Mouse (Mus musculus) layer of hippocampus, postnatal 14 days (tissue): Measurements from ENCODE around the gene Epha2. TPM values are rescaled to one million over a fixed set of nuclear protein-coding genes. Genes with fewer than 3 reads are reported as not detected.

ENCODE experiments used
- DNase-seq, 2 experiments: peaks; one replicate each; pipeline ENCODE4 v3.0.0; 2021 to 2022; ENCODE audit warnings: low spot score in 2 of 2, mixed read lengths in 1 of 2
- total RNA-seq, 2 experiments: library from RNA; stranded (reverse); gene quantifications; 2 replicates each; pipeline ENCODE4 v1.2.3; 2021

The Epha2 gene
- total RNA-seq, 2 experiments from 2014 or later: 1.8 to 2.0 TPM

DNA sequence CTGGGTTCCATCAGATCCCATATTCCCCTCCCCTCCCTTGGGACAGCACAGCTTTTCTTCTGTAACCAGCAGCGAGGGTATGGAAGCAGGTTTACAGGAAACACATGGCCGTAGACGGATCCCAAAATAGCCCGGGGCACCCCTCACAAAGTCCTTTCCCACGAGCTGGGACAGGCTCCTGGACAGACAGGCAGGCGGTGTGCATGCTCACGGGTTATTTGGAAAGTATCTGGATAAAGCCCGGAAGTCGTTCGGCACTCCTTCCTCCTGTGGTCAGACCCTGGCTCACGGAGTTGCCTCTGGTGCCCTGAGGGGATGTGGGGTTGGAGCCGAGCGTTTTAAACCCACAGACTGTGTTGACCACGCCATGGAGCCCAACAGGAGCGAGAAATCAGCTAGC is 24.6 kb downstream of the Epha2 start:
- DNase-seq: no peak

DNA sequence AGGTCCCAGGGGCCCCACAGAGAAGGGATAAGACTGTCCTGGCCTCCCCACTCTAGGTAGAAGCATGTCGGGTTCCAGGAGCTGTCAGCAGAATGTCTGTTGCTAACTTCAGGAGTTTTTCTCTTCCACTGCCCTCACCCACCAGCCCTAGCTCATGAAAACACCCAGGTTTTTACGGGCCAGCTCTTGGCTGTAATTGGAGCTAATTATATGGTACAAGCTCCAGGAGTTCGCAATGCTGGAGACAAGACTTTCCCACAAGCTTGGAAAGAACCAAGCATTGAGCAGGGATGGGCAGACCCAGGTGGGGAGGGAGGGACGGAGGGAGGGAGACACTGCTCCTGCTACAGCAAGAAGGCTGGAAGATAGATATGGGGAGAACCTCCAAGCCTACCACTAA is 26.0 kb downstream of the Epha2 start:
- no peak for DNase-seq

DNA sequence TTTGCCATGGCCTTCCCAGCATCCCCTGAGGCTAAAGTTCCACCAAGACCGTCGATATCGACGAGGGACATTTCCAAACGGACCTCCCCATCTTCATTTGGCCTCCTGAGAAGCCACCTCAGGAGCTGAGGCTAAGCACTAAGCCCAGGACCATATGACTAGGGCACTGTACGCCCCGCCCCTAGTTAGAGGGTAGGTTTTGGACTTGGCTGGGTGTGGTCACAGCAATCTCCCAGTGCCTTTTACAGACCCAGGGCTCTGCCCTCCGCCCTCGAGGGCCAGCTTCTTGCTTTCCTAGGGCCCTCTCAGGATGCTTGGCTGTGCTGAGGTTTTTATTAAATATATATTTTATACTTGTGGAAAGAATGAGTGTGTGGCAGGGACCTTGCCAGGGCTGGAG is 27.7 kb downstream of the Epha2 start:
- no peak for DNase-seq

DNA sequence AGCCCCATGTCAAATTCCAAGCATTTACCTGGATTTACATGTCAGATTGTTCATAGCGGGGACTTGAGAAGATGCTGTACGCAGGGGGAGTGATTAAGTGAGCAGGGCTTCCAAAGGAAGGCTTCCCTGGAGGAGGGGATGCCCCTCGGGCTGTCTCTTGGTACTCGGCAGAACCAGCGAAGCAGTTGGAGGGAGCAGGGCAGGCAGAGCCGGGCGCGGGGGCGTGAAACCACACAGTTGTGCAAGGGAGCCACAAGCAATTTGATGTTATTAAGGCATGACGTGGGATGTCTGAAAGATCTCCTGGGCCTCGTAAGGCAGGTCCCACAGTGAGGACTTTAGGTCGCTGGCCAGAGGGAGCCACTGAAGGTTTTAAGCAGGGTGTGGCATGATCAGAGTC is 28.9 kb downstream of the Epha2 start:
- no peak for DNase-seq

- DNase-seq: no peak
Measured at GRCm38 (mm10) chr4:141331446-141331845, 30.4 kb downstream of the Epha2 start.

DNA sequence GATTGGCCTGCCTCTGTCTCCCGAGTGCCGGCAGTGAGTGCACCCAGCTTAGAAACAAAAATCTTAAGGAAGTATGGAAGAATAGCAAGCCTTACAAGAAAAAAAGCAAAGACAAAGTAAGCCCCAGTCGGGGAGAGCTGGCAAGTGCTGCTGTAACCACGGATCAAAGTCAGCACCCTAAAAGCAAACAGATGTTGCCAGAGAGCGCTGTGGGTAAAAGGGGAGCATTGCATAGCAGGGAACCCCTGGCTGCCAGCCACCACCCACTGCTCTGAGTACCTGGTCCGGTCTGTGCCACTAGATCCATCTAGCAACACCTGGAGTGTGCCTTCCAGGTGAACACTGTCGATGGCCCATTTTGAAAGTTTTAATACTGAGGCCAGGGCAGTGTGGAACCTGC is 31.2 kb downstream of the Epha2 start:
- no peak for DNase-seq

- DNase-seq: no peak
Measured at GRCm38 (mm10) chr4:141334695-141335094, 33.7 kb downstream of the Epha2 start.

- DNase-seq: no peak
Measured at GRCm38 (mm10) chr4:141335263-141335796, 34.3 kb downstream of the Epha2 start.

DNA sequence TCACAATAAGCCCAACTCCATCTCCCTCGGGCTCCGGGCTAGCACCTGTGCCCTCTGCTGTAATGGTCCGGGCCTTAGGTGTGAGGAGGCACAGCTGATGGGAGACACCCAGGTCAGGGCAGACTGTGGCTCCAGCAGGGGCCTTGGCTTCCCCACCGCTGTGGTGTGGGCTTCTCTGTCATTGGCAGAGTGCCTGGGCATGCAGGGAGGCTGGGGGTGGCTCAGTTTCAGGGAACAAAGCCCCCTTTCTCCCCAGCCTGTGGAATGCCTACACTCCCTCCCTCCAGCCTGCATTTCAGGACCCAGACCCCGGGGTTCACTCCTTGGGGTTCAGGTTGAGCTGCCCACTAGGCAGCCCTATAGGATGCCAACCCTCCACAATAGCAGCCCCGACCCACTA is 35.2 kb downstream of the Epha2 start:
- peak in 1 of 2 experiments; percentile 8 for DNase-seq

DNA sequence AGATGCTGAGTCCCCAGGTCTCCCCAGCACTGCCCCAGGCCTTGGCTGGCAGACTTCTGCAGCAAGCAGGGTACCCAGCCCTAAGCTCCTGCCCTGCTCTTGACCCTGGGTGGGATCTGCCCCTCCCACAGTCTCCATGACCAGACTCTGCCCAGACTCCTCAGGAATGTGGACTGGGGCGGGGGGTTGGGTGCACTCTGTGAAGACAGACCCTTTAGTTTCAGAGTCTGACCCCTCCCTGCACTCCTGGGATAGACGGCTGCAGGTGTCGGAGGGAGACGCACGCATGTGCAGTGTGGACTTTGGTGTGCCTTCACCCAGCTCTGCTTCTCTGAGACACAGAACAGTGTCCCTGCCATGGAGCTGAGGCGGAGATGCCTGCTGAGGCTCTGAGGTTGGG is 36.9 kb downstream of the Epha2 start:
- no peak for DNase-seq

- DNase-seq: no peak
Measured at GRCm38 (mm10) chr4:141338853-141339252, 37.8 kb downstream of the Epha2 start.

GRCm38 (mm10) chr4:141341477-141341876 is 40.4 kb downstream of the Epha2 start:
- no peak for DNase-seq

DNA sequence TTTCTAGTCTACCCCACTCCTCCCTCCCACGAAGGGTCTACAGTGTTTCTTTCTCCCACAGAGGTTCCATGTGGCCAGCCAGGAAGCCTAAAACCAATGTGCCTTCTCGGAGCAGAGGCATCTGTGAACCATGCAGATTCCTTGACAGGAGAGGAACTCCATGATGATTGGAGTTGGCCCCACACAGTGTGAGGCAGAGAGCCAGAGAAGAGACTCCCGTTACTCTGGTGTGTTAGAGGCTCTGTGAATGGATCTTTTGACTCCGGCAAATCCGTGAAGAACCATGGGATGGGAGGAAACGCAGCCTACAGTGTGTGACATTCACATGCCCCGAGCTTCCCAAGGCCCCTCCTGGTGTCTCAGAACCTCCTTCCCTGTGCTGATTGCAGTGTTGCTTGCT is 42.5 kb downstream of the Epha2 start:
- DNase-seq: no peak

- no peak for DNase-seq
Measured at GRCm38 (mm10) chr4:141345219-141345618, 44.2 kb downstream of the Epha2 start.

GRCm38 (mm10) chr4:141347365-141347797 is 46.3 kb downstream of the Epha2 start:
- no peak for DNase-seq

DNA sequence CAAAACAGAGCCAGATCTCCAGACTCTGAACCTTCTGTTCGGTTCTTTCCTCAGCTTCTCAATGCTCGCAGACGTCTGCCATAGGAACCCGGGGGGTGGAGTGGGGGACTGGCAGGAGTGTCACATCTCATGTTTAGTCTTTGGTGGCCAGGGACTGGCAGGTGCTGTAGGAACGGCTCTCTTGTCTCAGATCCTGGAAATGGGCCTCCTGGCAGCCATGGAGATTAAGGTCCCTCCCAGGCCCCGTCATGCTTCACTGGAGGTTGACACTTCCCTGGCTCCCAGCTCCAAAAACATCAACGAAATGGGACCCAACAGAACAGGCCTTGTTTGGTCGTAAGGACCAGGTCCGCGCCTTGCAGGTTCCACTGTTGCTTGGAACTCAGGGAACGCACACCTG is 47.6 kb downstream of the Epha2 start:
- DNase-seq: no peak

- no peak for DNase-seq
Measured at GRCm38 (mm10) chr4:141350015-141350414, 49.0 kb downstream of the Epha2 start.

GRCm38 (mm10) chr4:141351972-141352371 is 50.9 kb downstream of the Epha2 start:
- DNase-seq: no peak

- DNase-seq: no peak
Measured at GRCm38 (mm10) chr4:141352986-141353385, 51.9 kb downstream of the Epha2 start.

GRCm38 (mm10) chr4:141353868-141354267 is 52.8 kb downstream of the Epha2 start:
- DNase-seq: no peak

- no peak for DNase-seq
Measured at GRCm38 (mm10) chr4:141357811-141358210, 56.8 kb downstream of the Epha2 start.

DNA sequence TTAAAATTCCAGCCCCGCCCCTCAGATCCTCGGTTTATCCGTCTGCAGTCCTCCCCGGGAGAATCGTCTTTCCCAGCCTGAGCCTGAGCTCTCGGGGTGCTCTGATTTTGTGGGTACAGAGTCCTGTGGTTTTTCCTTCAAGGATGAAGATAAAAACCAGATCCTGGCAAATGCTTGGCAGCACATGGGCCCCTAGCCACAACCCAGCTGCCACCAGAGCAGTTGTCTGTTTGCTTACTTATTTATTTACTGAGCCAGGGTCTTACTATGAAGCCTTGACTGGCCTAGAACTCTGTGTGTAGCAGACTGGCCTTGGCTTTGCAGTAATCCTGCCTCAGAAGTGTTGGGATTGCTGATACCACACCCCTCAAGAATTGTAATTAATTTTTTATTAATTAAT is 58.2 kb downstream of the Epha2 start:
- no peak for DNase-seq

DNA sequence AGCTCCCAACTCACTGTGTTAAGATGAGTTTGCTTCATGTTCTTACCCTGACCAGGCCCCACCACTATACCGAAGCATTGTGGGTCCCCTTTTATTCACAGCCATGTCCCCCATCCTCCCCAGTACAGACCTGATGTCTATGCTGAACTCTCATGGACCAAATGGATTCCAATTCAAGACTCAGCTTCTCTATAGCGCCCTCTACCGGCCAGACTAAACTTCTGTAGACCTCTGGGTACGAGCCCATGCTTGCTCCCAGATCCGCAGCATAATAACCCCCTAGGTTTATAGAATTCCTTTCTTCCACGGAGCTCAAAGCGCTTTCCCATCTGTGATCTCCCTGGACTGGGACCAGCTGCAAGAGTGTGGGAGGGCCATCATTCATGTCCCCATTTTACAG is 59.8 kb downstream of the Epha2 start:
- peak in 1 of 2 experiments; percentile 14 for DNase-seq
